Mouse (Mus musculus) left cerebral cortex, adult 8-10 months (tissue): ENCODE measurements around the gene Tpgs1. TPM values are rescaled to one million over a fixed set of nuclear protein-coding genes. Genes with fewer than 3 reads are reported as not detected.
"Not testable (repeated sequence)": the region's sequence is repeated elsewhere in the genome, so short reads cannot be mapped to it uniquely, and the experiment has no call there.

Experiments used
- DNase-seq, 2 experiments: peaks; one replicate each; pipeline ENCODE4 v3.0.0; 2022; ENCODE audit warnings: low spot score in 2 of 2
- total RNA-seq, 4 experiments: library from RNA; stranded (reverse); gene quantifications; 2 replicates each; pipeline ENCODE4 v1.2.4; 2022

Tpgs1 gene
- total RNA-seq, 4 experiments from 2014 or later, result 65.1 to 74.5 (median 69.8) TPM

DNA sequence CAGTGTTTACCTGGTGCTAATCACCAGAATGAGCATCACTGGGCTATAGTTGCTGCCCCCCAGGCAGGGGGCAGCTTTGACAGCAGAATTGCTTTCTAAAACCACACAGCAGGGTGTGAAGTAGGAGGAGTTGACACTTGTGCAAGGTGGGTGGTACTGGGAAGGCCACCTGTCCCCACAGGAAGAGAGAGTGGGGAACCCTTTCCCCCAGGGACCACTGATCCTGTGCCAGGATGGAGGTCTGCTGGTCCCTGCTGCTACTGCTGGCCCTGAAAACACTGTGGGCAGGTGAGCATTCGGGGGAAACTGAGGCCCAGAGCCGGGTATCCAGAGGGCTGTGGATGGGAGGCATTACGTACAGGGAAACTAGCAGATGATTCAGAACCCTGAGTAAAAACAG lies 20.0 kb downstream of the Tpgs1 start:
- no peak for DNase-seq

DNA sequence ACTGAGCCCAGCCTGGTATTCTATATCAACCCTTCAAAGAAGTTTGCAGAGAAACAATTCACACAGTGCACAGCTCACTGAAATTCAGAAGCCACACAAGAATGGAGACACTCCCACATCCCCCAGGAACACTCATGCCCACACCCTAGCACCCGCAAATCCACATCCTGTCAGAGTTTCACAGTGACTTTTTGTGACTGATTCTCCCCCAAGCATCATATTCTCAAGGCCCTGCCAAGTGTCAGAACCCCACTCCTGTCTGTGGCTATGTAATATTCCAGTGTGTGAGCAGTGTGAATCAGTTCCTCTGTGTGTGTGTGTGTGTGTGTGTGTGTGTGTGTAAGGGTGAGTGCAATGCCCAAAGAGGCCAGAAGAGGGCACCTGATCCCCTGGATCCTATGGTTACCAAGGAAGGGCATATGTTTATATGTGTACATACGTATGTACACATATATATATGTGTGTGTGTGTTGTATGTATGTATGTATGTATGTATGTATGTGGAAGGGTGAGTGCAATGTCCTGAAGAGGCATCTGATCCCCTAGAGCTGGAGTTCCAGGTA lies 22.9 kb downstream of the Tpgs1 start:
- DNase-seq, result no peak

- no peak for DNase-seq
Measured at GRCm38 (mm10) chr10:79693580-79694378, 24.6 kb downstream of the Tpgs1 start.

DNA sequence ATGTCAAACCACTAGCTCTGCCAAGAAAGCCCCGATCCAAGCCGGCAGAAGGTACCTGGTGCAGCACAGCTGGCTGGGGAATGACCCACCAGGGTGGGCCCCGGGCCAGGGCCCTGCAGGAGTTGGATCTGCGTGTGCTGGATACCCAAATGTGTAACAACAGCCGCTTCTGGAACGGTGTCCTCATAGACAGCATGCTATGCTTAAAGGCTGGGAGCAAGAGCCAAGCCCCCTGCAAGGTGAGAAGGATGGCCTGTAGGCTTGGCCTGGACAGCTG lies 25.1 kb downstream of the Tpgs1 start:
- no peak for DNase-seq

DNA sequence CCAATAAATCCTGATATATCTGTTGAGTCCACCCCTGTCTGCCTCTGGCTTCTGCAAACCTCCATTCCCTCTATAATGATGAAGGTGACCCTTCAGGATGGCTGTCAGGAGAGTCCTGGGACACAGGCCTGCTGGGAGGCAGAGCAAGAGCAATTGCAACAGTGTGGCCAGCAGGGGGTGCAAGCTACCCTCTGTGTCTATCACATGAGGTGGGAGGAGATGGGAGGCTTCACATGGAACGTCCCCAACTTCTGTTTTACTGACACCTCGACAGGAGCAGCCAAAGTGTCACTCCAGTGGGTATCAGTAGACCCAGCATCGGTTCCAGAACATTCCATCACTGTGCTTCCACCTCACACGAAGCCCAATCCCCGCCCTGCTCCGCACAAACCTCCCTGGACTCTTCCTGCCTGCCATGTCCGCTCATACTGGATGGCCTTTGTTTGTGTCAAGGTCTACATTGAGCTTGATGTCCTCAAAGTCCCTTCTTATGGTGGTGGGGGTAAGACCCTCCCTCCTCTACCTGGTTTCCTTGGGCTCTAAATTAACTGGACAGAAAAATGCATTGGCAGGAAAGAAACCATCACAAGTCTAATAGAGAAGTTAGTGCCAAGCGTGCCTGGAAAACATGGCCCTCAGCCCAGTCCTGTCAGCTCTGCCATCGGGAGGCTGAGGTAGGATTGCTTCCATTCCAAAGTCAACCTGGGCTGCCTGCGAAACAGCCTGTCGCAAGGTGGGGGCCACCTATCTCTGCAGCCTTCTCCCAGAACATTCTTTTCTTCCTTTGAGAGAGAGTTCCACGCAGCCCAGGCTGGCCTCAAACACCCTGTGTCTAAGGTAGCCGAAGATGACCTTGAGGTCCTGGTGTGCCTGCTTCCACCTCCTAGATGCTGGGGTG lies 26.3 kb downstream of the Tpgs1 start:
- DNase-seq, result no peak

GRCm38 (mm10) chr10:79696129-79696651 lies 27.0 kb downstream of the Tpgs1 start:
- no peak for DNase-seq

DNA sequence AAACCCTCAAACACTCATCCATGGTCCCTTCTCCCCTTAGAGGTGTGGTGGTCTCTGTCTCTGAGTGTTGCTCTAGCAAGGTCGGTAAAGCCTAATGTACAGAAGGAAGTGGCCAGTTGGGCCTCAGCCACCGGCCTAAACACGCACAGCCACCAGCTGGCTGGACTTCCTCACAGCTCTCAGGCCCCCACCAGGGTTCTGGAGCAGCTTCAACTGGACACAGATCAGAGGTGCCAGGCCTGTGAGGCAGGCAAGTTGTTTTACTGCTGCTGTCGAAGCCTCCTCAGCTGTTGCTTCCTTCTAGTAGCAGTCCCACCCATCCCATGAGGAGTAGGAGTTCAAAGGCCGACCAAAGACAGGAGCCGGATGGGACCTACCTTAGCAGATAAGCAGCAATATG lies 28.7 kb downstream of the Tpgs1 start:
- DNase-seq, result no peak

- no peak for DNase-seq
Measured at GRCm38 (mm10) chr10:79698459-79698858, 29.3 kb downstream of the Tpgs1 start.

DNA sequence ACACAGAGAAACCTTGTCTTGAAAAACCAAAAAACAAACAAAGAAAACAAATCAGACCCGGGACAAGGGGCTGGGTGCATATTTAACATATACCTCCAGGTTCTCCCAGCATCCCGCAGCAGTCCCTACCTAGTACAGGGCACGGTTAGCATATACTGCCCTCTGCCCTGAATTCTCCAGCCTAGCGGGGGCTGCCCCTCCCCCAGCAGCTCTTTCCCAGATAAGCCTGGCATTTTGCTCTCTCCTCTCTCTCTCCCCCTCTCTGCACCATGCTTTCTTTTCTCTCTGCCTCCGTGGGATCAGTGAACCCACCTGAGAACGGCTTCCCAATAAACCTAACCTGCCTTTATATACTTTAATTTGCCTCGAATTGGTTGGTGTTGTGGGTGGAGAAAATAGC lies 31.5 kb downstream of the Tpgs1 start:
- no peak for DNase-seq

GRCm38 (mm10) chr10:79701443-79702129 lies 32.4 kb downstream of the Tpgs1 start:
- no peak for DNase-seq

- DNase-seq, result not testable (repeated sequence)
Measured at GRCm38 (mm10) chr10:79702970-79703369, 33.8 kb downstream of the Tpgs1 start.

GRCm38 (mm10) chr10:79703541-79703940 lies 34.4 kb downstream of the Tpgs1 start:
- DNase-seq, result no peak

DNA sequence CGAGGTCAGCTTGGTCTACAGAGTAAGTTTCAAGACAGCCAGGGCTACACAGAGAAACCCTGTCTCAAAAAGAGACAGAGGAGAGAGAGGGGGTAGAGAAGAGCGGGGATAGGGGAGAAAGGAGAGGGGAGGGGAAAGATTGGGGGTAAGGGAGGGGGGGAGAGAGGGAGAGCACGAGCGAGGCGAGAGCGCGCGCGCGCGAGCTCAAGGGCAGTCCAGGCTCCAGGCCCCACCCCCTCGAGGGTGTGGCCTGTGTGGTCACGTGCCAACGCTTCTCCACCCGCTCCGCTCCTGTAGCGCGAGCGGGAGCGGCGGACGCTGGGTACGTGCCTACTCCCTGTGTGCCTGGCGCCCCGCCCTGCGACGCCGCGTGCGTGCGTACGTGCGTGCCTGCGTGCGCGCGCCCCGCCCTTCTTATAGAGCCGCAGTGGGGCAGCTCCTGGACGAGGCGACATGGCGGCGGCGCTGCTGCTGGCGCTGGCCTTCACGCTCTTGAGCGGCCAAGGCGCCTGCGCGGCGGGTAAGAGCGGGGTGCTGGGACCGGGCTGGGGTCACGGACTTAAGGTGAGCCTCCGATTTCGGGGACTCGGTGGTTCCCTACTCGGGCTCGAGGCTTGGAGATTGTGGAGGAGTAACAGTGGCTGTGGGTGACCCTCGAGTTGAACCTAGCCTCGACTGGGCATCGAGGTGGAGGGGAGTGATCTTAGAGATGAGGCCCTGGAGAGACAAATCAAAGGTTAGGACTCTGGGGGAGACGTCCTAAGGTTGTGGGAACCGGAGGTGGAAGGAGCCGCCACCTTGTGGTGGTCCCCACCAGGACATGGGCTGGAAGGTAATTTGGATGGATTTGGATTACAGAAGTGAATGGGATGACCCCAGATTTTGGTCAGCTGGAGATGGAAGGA lies 35.1 kb downstream of the Tpgs1 start, which contains the start of gene Bsg:
Bsg (plus strand) TSS at position 427 of the 905 bp plus-strand sequence.
- peak; percentile 96 to 99 for DNase-seq

DNA sequence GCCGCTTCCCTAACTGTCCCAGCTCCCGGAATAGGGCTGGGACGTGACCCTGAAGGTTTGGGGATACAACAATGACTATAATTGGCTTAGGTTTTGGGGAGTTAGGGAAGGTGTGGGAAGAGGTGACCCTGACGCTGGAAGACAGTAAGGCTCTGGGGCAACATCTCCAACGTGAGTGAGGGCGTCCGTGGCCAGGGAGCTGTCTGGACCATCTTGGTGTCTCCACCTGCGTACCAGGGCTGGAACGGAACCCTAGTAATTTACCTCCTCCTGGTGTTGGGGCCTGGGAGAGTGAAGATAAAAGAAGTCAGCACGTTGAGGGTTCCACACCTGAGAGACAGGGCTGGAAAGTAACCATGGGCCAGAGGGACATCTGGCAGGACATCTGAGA lies 35.8 kb downstream of the Tpgs1 start:
- no peak for DNase-seq

- DNase-seq, result no peak
Measured at GRCm38 (mm10) chr10:79705951-79706350, 36.8 kb downstream of the Tpgs1 start.

DNA sequence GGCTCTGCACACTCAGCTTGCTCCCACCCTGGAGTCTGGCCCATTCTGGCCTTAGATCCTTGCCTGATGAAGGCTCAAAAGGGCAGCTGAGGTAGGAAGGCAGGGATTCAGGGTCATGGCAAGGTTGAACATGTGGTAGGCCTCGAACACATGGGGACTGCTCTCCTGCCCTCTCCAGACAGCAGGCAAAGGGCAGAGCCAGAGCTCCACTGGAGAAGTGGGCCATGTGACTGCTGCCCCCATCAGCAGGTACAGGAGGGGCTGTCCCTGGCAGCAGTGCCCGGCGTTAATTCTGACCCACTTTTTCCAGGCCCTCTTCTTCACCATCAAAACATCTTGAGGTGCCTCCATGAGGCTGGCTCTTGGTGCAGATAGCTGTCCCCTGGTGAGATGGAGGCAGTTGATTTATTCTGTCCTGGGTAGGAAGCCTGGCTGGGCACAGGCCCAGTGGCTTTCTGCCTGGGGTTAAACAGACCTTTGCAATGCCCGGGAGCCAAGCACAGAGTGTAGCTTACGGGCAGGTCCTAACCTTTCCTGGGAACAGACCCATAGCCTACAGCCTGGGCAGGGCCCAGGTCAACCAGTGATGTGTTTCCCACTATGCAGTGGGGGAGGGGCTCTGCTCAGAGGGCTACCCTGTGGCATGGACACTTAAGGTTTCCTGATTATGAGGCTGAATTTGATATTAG lies 37.4 kb downstream of the Tpgs1 start:
- no peak for DNase-seq

GRCm38 (mm10) chr10:79707162-79707561 lies 38.0 kb downstream of the Tpgs1 start:
- DNase-seq, result no peak

DNA sequence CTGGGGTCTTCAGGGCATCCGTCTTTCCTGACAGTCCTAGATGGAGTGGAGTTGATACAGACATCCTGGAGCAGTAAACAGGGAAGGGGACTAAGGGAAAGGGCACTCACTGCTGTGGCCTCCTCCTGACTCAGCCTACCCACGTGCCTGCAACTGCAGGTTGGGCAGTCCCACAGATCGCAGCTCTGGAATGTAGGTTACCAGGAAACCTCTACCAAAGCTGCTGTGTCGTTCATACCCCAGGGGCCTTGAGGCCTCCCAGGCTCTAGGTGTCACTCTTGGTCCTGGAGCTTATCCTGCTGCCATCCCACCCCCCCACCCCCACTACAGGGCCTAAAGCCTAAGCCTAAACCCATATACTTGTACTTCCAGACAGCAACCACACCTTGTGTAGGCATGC lies 38.6 kb downstream of the Tpgs1 start:
- no peak for DNase-seq

DNA sequence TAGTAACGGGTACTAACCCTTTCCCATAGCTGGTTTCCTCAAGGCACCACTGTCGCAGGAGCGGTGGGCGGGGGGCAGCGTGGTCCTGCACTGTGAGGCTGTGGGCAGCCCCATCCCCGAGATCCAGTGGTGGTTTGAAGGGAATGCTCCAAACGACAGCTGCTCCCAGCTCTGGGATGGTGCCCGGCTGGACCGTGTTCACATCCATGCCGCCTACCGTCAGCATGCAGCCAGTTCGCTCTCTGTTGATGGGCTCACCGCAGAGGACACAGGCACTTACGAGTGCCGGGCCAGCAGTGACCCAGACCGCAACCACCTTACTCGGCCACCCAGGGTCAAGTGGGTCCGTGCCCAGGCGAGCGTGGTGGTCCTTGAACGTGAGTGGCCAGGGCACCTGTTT lies 39.5 kb downstream of the Tpgs1 start:
- DNase-seq, result no peak

DNA sequence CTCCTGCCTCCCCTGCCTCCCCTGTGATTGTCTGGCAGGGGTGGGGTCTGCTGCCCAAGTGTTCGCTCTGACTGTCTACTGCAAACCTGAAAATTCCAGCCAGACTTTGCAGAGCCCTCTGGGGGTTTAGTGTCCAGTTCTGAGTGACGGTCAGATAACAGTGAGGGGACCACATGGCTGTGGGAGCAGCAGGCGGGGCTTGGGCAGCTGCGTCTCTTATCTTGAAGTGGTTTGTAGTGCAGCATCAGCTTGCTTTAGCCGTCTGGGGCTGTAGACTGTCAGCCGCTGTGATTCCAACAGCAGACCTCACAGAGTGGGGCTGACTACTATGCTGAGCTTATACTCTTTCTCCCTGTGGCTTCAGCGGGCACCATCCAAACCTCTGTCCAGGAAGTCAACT lies 40.1 kb downstream of the Tpgs1 start:
- DNase-seq, result no peak
